Mouse (Mus musculus): ENCODE results near the gene Olfr97.

The Olfr97 gene

DNA sequence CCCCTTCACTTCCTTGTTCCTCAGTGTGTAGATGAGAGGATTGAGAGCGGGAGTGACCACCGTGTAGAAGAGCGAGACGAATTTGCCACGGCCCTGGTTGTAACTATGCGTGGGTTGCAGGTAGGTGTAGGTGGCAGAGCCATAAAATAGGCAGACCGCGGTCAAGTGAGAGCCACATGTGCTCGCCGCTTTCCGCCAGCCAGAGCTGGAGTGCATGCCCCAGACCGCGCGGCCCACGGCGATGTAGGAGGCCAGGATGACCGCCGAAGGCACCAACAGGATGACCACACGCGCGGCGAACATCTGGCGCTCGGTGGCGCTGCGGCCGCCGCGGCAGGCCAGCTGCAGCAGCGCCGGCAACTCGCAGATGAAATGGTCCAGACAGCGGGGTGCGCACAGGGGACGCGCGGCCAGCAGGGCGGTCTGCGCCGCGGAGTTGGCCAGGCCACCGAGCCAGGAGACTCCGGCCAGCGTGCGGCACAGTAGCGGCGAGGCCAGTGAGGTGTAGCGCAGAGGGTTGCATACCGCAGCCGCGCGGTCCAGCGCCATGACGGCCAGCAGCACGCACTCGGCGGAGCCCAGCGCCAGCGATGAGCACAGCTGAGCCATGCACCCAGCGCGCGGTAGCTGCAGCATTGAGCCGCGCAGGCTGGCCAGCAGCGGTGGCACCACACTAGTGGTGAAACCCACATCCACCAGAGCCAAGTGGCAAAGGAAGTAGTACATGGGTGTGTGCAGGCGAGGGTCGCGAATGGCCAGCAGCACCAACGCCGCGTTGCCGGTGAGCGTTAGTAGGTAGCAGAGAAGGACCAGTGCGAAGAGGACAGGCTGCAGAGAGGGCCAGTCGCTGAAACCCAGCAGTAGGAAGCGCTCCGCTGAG lies 40.0 kb downstream of the Olfr97 start:
- DNase-seq (ENCODE audit: low read depth, low spot score), result peak; percentile 48

DNA sequence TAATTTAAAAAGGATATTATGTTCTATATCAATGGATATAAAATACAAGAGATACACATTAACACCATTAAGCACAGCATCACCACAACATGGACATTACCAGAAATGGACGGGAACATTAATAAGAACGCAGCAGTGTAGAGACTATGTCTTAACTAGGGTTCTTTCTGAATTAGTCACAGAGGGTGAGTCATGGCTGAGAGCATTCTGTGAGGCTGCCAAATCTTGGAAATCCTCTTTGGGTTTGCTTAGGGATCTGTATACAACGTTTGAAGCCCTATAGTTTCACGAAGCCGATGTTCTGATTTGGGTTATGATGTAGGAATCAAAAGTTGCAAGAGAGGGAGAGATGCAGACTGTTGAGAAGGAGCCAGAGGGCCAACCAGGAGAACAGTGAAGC lies 42.3 kb downstream of the Olfr97 start:
- DNase-seq (ENCODE audit: low read depth, low spot score), result no peak

DNA sequence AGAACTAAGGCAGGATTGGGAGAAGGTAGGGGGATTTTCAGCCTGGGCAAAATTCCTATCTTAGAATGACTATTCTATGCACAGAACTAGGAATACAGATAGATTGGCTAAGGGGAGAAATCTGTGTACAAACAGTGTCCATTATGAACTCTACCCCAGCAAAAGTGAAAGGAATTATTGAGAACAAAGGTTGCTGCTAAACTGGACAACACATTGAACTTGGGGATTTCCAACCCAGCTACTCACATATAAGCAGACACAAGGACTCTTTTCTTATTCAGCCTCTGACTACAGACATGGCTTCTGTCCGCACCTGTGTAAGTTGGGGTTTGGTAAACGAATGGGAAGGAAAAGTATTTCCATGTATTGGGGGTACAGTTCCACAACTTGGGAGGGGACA lies 43.5 kb downstream of the Olfr97 start, which contains the start of gene Ubd:
Gene Ubd (plus strand): TSS at position 237 of the 400 bp plus-strand sequence.
- DNase-seq (ENCODE audit: low read depth, low spot score), result no peak

DNA sequence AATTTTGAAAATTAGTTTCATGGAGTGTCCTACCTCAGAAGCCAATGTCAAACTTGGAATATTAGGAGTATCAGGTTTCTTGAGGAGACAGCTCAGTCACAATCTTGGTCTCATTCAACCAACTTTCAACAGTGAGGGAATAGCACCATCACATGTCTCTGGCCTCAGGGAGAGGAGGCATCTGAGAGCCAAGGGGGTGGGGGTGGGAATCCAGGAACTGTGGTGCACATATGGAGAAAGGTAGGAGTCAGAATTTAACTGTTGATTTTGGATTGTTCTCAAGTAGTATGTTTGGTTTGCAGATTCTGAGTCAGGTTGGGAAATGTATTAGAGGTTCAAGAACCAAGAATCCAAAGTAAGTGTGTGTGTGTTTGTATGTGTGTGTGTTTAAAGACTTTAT lies 44.1 kb downstream of the Olfr97 start:
- no peak for DNase-seq (ENCODE audit: low read depth, low spot score)

DNA sequence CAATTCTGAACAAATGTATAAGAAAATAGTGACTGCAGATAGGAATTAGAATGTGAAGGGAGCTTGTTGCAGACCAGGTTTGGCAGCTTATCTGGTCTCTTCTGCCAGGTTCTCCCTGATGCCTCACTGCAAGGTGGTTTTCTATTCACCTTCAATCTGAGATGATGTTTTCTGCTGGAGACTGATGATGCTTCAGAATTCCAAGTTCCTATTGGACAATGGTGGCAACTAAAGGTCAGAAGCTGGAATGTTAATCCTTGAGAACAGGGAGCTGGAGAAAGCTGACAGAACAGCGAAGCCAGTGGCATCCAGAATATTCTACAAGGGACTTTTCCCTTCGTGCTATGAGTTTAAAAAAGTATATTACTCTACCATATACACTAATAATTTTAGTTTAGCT lies 46.4 kb downstream of the Olfr97 start:
- DNase-seq (ENCODE audit: low read depth, low spot score), result peak; percentile 70

DNA sequence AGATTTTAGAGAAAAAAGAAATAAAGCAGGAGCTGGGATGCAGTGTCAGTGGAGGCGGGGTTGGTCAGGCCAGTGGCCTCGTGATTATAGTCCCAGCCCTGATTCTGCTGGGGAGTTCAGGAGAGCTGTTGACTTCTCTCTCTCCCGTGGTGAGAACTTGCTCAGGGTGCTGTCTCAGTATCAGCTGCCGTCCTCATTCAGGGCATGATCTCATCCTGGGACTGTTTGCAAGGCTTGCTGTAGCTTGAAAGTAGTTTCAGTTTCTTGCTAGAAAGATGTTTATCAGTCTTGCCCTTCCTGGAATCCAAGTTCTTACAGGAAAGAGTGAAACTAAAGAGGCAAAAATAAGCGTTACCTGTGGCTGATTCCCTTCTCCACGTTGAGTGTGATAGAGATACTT lies 51.7 kb downstream of the Olfr97 start:
- no peak for DNase-seq (ENCODE audit: low read depth, low spot score)
